Mouse (Mus musculus) MEL (cell line): ENCODE data around the gene Ppfia1. TPM values are rescaled to one million over a fixed set of nuclear protein-coding genes. Genes with fewer than 3 reads are reported as not detected.
A peak's percentile ranks its signal among the peaks of the same experiment; 100 is the strongest.

Experiments used
- DNase-seq: peaks from one replicate; pipeline ENCODE4 v3.0.0; 2011; ENCODE audit warnings: low read depth, low spot score
- H3K27ac ChIP-seq: 2 replicates; pipeline ENCODE4 v1.5.1; 2012; ENCODE audit warnings: low read depth, mild to moderate bottlenecking, control low read depth, low read length, moderate library complexity; ENCODE audit not compliant: control insufficient read depth
- H3K27me3 ChIP-seq, 2 experiments: fragments of 150-350 bp in 1 of 2; sonication (generic) in 1 of 2; 2 replicates each; pipeline ENCODE4 v1.6.1; 2012; ENCODE audit warnings: low read length in 2 of 2, mild to moderate bottlenecking in 2 of 2, improper control_type of control experiment in 1 of 2, moderate library complexity in 1 of 2; ENCODE audit not compliant: insufficient read depth in 2 of 2, control insufficient read depth in 1 of 2
- H3K36me3 ChIP-seq, 2 experiments: 2 replicates each; pipeline ENCODE4 v1.6.1; 2012 to 2014; ENCODE audit warnings: low read length in 2 of 2, improper control_type of control experiment in 1 of 2, inconsistent platforms in 1 of 2, mild to moderate bottlenecking in 1 of 2; ENCODE audit not compliant: insufficient read depth in 2 of 2, control insufficient read depth in 1 of 2
- H3K4me1 ChIP-seq, 2 experiments: fragments of 150-350 bp in 1 of 2; sonication (generic) in 1 of 2; 2 replicates each; pipeline ENCODE4 v1.6.1; 2012; ENCODE audit warnings: low read length in 2 of 2, improper control_type of control experiment in 1 of 2, mild to moderate bottlenecking in 1 of 2; ENCODE audit not compliant: insufficient read depth in 2 of 2, control insufficient read depth in 1 of 2
- H3K4me3 ChIP-seq, 2 experiments: fragments of 150-350 bp in 1 of 2; sonication (generic) in 1 of 2; 2 replicates each; pipeline ENCODE4 v1.5.1; 2012; ENCODE audit warnings: low read depth in 2 of 2, low read length in 2 of 2, mild to moderate bottlenecking in 2 of 2, moderate library complexity in 2 of 2, control low read depth in 1 of 2, improper control_type of control experiment in 1 of 2; ENCODE audit not compliant: control insufficient read depth in 1 of 2, insufficient read depth in 1 of 2
- H3K79me2 ChIP-seq: 2 replicates; pipeline ENCODE4 v1.6.1; 2012; ENCODE audit warnings: mild to moderate bottlenecking, low read length, moderate library complexity; ENCODE audit not compliant: control insufficient read depth, poor library complexity, insufficient read depth
- H3K9ac ChIP-seq: 2 replicates; pipeline ENCODE4 v1.6.1; 2012; ENCODE audit warnings: low read depth, mild to moderate bottlenecking, control low read depth, low read length, moderate library complexity; ENCODE audit not compliant: control insufficient read depth, poor library complexity, severe bottlenecking
- H3K9me3 ChIP-seq: fragments of 150-350 bp; sonication (generic); replicated peaks from 2 replicates; pipeline ENCODE4 v1.6.1; 2012; ENCODE audit warnings: mild to moderate bottlenecking, low read length, improper control_type of control experiment, moderate library complexity; ENCODE audit not compliant: insufficient read depth
- CTCF ChIP-seq, 3 experiments: IDR thresholded peaks in 2 of 3; conservative IDR thresholded peaks in 1 of 3; 2 replicates each; pipeline ENCODE4 v1.5.1; 2011 to 2012; ENCODE audit warnings: low read length in 3 of 3, low read depth in 2 of 3, mild to moderate bottlenecking in 2 of 3, improper control_type of control experiment in 1 of 3, inconsistent platforms in 1 of 3, mixed read lengths in 1 of 3, moderate library complexity in 1 of 3; ENCODE audit not compliant: control insufficient read depth in 1 of 3, insufficient read depth in 1 of 3, poor library complexity in 1 of 3, severe bottlenecking in 1 of 3
- GABPA ChIP-seq: IDR thresholded peaks from 2 replicates; pipeline ENCODE4 v1.6.1; 2012; ENCODE audit warnings: low read depth, mild to moderate bottlenecking, inconsistent platforms, low read length, improper control_type of control experiment, moderate library complexity
- GATA1 ChIP-seq: IDR thresholded peaks from 2 replicates; pipeline ENCODE4 v1.6.1; 2011; ENCODE audit warnings: low read depth, low read length, improper control_type of control experiment
- HCFC1 ChIP-seq: IDR thresholded peaks from 2 replicates; pipeline ENCODE4 v1.6.1; 2012; ENCODE audit warnings: low read depth, mild to moderate bottlenecking, inconsistent platforms, low read length, improper control_type of control experiment, moderate library complexity
- KAT2A ChIP-seq: conservative IDR thresholded peaks from 2 replicates; pipeline ENCODE4 v1.6.1; 2012; ENCODE audit warnings: low read depth, low read length, improper control_type of control experiment, inconsistent platforms
- MAZ ChIP-seq: IDR thresholded peaks from 2 replicates; pipeline ENCODE4 v1.6.1; 2012; ENCODE audit warnings: low read depth, mild to moderate bottlenecking, inconsistent platforms, low read length, improper control_type of control experiment
- MEF2A ChIP-seq: IDR thresholded peaks from 2 replicates; pipeline ENCODE4 v1.6.1; 2014; ENCODE audit warnings: low read depth, mild to moderate bottlenecking, inconsistent platforms, low read length, improper control_type of control experiment; ENCODE audit not compliant: poor library complexity, insufficient replicate concordance, severe bottlenecking; ENCODE audit errors: extremely low read depth
- MYB ChIP-seq: IDR thresholded peaks from 2 replicates; pipeline ENCODE4 v1.6.1; 2011; ENCODE audit warnings: mild to moderate bottlenecking, low read depth, low read length, improper control_type of control experiment
- MYC ChIP-seq: IDR thresholded peaks from 2 replicates; pipeline ENCODE4 v1.6.1; 2011; ENCODE audit warnings: low read depth, mild to moderate bottlenecking, low read length, improper control_type of control experiment, moderate library complexity
- NRF1 ChIP-seq: IDR thresholded peaks from 2 replicates; pipeline ENCODE4 v1.6.1; 2014; ENCODE audit warnings: low read depth, mild to moderate bottlenecking, inconsistent platforms, low read length, improper control_type of control experiment, moderate library complexity; ENCODE audit not compliant: poor library complexity, insufficient read depth, severe bottlenecking
- POLR2A ChIP-seq, 2 experiments: IDR thresholded peaks; 2 replicates each; pipeline ENCODE4 v1.6.1; 2011 to 2012; ENCODE audit warnings: low read length in 2 of 2, mild to moderate bottlenecking in 2 of 2, control low read depth in 1 of 2, improper control_type of control experiment in 1 of 2, low read depth in 1 of 2, moderate library complexity in 1 of 2; ENCODE audit not compliant: control insufficient read depth in 1 of 2, insufficient read depth in 1 of 2, poor library complexity in 1 of 2
- POLR2AphosphoS2 ChIP-seq: IDR thresholded peaks from 2 replicates; pipeline ENCODE4 v1.6.1; 2011; ENCODE audit warnings: low read length, improper control_type of control experiment
- POLR2AphosphoS5 ChIP-seq: IDR thresholded peaks from 2 replicates; pipeline ENCODE4 v1.6.1; 2012; ENCODE audit warnings: low read depth, borderline replicate concordance, mild to moderate bottlenecking, inconsistent platforms, low read length, moderate library complexity, mixed read lengths
- RAD21 ChIP-seq: IDR thresholded peaks from 2 replicates; pipeline ENCODE4 v1.6.1; 2011; ENCODE audit warnings: mild to moderate bottlenecking, low read depth, low read length, improper control_type of control experiment
- SIN3A ChIP-seq: IDR thresholded peaks from 2 replicates; pipeline ENCODE4 v1.6.1; 2012; ENCODE audit warnings: low read length, improper control_type of control experiment, inconsistent platforms
- SMC3 ChIP-seq: IDR thresholded peaks from 2 replicates; pipeline ENCODE4 v1.6.1; 2011; ENCODE audit warnings: low read depth, low read length, improper control_type of control experiment
- TBP ChIP-seq: IDR thresholded peaks from 2 replicates; pipeline ENCODE4 v1.8.0; 2011; ENCODE audit warnings: low read depth, low read length, improper control_type of control experiment
- USF1 ChIP-seq: IDR thresholded peaks from 2 replicates; pipeline ENCODE4 v1.6.1; 2014; ENCODE audit warnings: low read depth, mild to moderate bottlenecking, inconsistent platforms, low read length, improper control_type of control experiment, moderate library complexity
- USF2 ChIP-seq, 2 experiments: IDR thresholded peaks; 2 replicates each; pipeline ENCODE4 v1.6.1; 2011 to 2012; ENCODE audit warnings: improper control_type of control experiment in 2 of 2, low read length in 2 of 2, borderline replicate concordance in 1 of 2, inconsistent platforms in 1 of 2, low read depth in 1 of 2, mild to moderate bottlenecking in 1 of 2; ENCODE audit not compliant: insufficient read depth in 1 of 2
- ZC3H11A ChIP-seq: IDR thresholded peaks from 2 replicates; pipeline ENCODE4 v1.6.1; 2012; ENCODE audit warnings: low read depth, mild to moderate bottlenecking, inconsistent platforms, low read length, improper control_type of control experiment
- ZMIZ1 ChIP-seq: IDR thresholded peaks from 2 replicates; pipeline ENCODE4 v1.6.1; 2012; ENCODE audit warnings: low read depth, mild to moderate bottlenecking, inconsistent platforms, low read length, improper control_type of control experiment, moderate library complexity
- polyA plus RNA-seq, 2 experiments: library from polyadenylated mRNA; stranded (reverse) in 1 of 2; unstranded in 1 of 2; fragments of >175 nt in 1 of 2; fragments of >200 nt in 1 of 2; gene quantifications; 2 replicates each; pipeline versions ENCODE4 v1.2.1 to v1.2.4; 2012; ENCODE audit warnings: low replicate concordance in 2 of 2, low read depth in 1 of 2; ENCODE audit not compliant: insufficient read length in 2 of 2, insufficient read depth in 1 of 2, missing spikeins in 1 of 2
- total RNA-seq: library from RNA; depleted of rRNA; stranded (reverse); fragments of 300-350 nt; gene quantifications from 2 replicates; pipeline ENCODE4 v1.2.3, GENCODE M21; 2012

Gene Ppfia1
- total and polyA plus RNA-seq, 3 experiments, result 38.5 to 53.1 TPM; not detected in 1

DNA sequence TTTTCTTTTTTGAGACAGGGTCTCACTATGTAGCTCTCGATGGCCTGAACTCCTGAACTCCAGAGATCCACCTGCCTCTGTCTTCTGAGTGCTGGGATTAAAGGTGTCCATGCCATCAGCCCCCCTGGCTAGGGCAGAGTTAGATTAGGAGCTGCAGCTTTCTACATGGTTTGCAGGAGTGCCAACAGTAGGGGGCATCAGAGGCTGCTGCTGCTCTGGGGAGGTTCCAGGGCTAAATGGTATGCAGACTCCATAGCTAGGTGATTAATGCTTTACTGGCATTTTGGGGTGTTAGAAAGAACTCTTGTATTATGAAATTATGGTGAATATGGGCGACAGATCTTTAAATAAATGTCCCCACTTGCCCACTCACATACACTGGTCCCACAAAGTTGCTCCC lies 33.8 kb upstream of the Ppfia1 start:
- no peaks in the 10 kb centered on the region; a peak in 1 of 4 replicates for H3K36me3 ChIP-seq
- no peak overlapping the region for H3K27ac ChIP-seq
- TF ChIP-seq ZC3H11A (peak; percentile 37), SMC3 (peak; percentile 60), HCFC1 (no peak), GABPA (no peak), CTCF (IDR thresholded peaks at IDR 0.05 in 2 of 3, conservative IDR thresholded peaks at IDR 0.05 in 1 of 3; ENCODE audit: control insufficient read depth in 1 of 3, insufficient read depth in 1 of 3, low read depth in 2 of 3, low read length in 3 of 3, poor library complexity in 1 of 3, severe bottlenecking in 1 of 3) (peak; percentile 38 to 60 (median 57)), GATA1 (no peak), RAD21 (peak; percentile 54)
- H3K9me3 ChIP-seq, result no peaks in the 10 kb centered on the region
- H3K4me3 ChIP-seq, result no peak overlapping the region
- peak; percentile 36 for DNase-seq
- peaks cover 3 to 7% of the 10 kb centered on the region in 2 experiments for H3K4me1 ChIP-seq
- H3K79me2 ChIP-seq, result no peaks in the 10 kb centered on the region
- no peak overlapping the region for H3K9ac ChIP-seq
- no peaks in the 10 kb centered on the region for H3K27me3 ChIP-seq

DNA sequence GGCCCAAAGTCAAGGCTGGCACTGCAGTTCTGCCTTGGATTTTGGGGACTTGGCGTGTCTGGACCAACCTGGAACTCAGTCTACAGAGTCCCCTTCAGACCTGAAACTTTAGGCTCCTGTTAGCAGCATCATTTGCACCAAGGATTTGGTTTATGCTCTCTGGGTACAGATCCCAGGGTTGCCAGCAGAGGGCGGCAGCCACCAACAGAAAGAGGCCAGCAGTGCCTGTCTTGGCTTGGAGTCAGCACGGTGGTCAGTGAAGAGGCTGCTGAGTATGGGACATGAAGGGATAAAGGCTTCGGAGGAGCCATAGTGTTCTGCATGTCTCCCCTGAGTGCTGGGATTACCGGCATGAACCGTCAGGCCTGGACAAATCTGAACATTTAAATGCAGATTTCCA lies 32.1 kb upstream of the Ppfia1 start:
- Histone ChIP-seq H3K36me3 (peaks cover 0 to 4% of the 10 kb centered on the region in 2 experiments; a peak in 2 of 4 replicates), H3K4me1 (peaks cover 3 to 15% of the 10 kb centered on the region in 2 experiments), H3K79me2 (peaks cover 7% of the 10 kb centered on the region), H3K9me3 (no peaks in the 10 kb centered on the region), H3K9ac (no peak overlapping the region), H3K4me3 (no peak overlapping the region), H3K27me3 (no peaks in the 10 kb centered on the region), H3K27ac (no peak overlapping the region)
- no peak for TF ChIP-seq RAD21
- no peak for TF ChIP-seq USF1
- TF ChIP-seq KAT2A, result no peak
- no peak for TF ChIP-seq POLR2A (IDR thresholded peaks at IDR 0.05; ENCODE audit: control insufficient read depth in 1 of 2, insufficient read depth in 1 of 2, low read depth in 1 of 2, low read length in 2 of 2, poor library complexity in 1 of 2)
- no peak for TF ChIP-seq SIN3A
- TF ChIP-seq MAZ, result no peak
- TF ChIP-seq NRF1, result no peak
- TF ChIP-seq ZMIZ1, result no peak
- no peak for TF ChIP-seq MYB
- no peak for TF ChIP-seq USF2 (IDR thresholded peaks at IDR 0.05; ENCODE audit: borderline replicate concordance in 1 of 2, insufficient read depth in 1 of 2, low read depth in 1 of 2, low read length in 2 of 2)
- TF ChIP-seq TBP, result no peak
- no peak for TF ChIP-seq POLR2AphosphoS2
- TF ChIP-seq MEF2A, result no peak
- no peak for TF ChIP-seq MYC
- no peak for TF ChIP-seq POLR2AphosphoS5
- DNase-seq, result no peak
